Mouse (Mus musculus): Measurements from ENCODE around the gene Plekha7. TPM values are rescaled to one million over a fixed set of nuclear protein-coding genes. Genes with fewer than 3 reads are reported as not detected.

Gene Plekha7
- polyA plus RNA-seq, 1 experiment from 2014 or later = 27.7 TPM

DNA sequence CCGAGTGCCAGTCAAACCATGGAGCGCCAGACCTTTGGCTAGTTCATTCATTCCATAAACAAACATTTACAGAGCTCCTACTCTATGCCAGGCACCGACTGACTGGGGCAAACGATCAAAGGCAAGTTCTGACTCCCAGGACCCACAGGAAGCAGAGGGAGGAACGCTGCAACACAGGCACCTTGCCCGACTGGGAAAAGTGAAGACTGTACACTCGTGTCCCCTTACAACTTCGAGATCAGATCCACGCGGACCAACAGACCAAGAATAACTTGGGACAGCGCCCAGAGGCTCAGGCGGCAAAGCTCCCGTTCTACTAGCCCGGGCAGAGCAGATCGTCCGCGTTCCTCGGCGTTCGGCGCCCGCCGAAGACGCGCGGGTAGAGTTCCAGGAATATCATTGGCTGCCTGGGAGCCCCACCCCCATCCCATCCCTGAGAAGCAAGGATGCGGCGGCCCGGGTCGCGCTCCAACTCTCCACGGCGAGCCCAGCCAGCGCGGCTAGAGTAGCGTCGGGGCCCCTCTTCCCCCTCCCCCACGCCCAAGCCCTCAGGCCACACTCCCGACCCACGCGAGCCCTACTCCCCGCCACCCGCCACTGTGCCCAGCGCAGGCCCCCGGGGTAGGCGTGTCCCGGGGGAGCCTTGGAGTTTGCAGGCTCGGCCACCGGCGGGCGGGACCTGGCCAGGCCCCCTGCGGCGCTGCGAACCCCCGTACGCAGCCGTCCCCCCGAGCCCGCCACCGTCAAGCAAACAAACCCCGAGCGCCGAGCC lies 891 bp downstream of the Plekha7 start:
- Histone ChIP-seq H3K4me1 (peaks cover 46% of the 10 kb centered on the region), H3K36me3 (replicated peaks) (peaks cover 17% of the 10 kb centered on the region), H3K9me3 (no peaks in the 10 kb centered on the region), H3K4me3 (peak overlapping the region; percentile 74), H3K27ac (peak overlapping the region; percentile 96), H3K27me3 (ENCODE audit: poor library complexity, severe bottlenecking) (peaks cover 11% of the 10 kb centered on the region)
- peak; percentile 87 for DNase-seq (ENCODE audit: extremely low spot score, low spot score)
- WGBS = under 1% methylated on average over 63 of the region's 63 CpGs

- Histone ChIP-seq H3K27ac (peak overlapping the region; percentile 96), H3K4me1 (peaks cover 46% of the 10 kb centered on the region), H3K4me3 (peak overlapping the region; percentile 74), H3K27me3 (ENCODE audit: poor library complexity, severe bottlenecking) (peaks cover 11% of the 10 kb centered on the region), H3K36me3 (replicated peaks) (peaks cover 17% of the 10 kb centered on the region), H3K9me3 (no peaks in the 10 kb centered on the region)
- WGBS = 19% methylated on average over 5 of the region's 5 CpGs
- DNase-seq (ENCODE audit: extremely low spot score, low spot score) = no peak
Measured at GRCm38 (mm10) chr7:116306601-116307000, 1.6 kb downstream of the Plekha7 start.

DNA sequence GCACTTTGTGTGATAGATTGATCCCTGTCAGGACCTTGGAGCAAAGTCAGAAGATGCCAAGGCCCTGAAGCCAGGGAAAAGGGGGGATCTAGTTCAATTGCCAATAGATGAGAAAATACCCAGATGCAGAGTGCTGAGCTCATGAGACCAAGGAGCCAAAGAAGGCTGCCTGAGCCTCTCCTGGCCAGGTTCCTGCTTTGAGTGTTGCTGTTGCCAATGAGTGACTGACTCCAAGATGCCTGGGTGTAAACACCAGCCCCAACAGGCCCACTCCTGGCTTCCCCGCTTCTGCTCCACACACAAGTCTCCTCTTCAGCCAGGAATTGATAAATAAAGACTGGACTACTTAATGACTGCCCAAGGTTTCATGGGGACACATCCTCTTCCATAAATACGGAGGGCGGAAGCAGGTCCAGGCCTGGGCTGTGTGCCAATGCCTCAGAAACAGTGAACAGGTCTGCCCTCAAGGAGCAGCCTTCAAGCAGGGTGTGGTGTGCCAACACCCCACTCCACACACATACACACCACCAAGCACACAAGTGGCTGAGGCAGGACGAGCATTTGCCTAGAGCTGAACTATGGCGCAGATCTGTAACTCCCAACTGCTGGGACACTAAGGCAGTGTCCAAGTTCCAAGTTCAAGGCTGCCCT lies 6.4 kb downstream of the Plekha7 start:
- DNase-seq (ENCODE audit: extremely low spot score, low spot score) = no peak
- Histone ChIP-seq H3K27me3 (ENCODE audit: poor library complexity, severe bottlenecking) (peaks cover 11% of the 10 kb centered on the region), H3K36me3 (replicated peaks) (peaks cover 17% of the 10 kb centered on the region), H3K4me1 (peaks cover 27% of the 10 kb centered on the region), H3K4me3 (no peak overlapping the region), H3K9me3 (no peaks in the 10 kb centered on the region), H3K27ac (no peak overlapping the region)
- 97% methylated on average over 5 of the region's 5 CpGs for WGBS

- Histone ChIP-seq H3K4me1 (peaks cover 20% of the 10 kb centered on the region), H3K27ac (no peak overlapping the region), H3K36me3 (replicated peaks) (peaks cover 20% of the 10 kb centered on the region), H3K4me3 (no peak overlapping the region), H3K27me3 (ENCODE audit: poor library complexity, severe bottlenecking) (peaks cover 6% of the 10 kb centered on the region), H3K9me3 (no peaks in the 10 kb centered on the region)
- 90% methylated on average over 4 of the region's 4 CpGs for WGBS
- no peak for DNase-seq (ENCODE audit: extremely low spot score, low spot score)
Measured at GRCm38 (mm10) chr7:116301144-116301543, 7.0 kb downstream of the Plekha7 start.

DNA sequence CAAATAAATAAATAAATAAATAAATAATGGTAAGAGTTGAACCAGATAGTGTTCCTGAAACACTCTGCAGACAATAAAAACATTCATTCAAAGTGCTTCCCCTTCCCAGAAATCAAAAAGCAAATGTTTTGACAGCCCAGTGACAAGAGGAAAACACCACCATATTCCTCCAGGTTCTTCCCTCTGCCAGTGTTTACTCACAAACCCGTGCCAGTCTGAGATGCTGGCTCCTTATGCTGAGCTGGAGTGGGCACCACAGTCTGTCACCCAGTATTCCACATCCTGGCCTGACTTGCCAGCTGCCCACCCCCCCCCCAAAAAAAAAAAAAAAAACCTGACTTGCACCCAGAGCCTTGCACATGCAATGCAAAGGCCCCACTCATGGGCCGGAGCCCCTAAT lies 9.3 kb downstream of the Plekha7 start:
- WGBS = 93% methylated on average over 2 of the region's 2 CpGs

DNA sequence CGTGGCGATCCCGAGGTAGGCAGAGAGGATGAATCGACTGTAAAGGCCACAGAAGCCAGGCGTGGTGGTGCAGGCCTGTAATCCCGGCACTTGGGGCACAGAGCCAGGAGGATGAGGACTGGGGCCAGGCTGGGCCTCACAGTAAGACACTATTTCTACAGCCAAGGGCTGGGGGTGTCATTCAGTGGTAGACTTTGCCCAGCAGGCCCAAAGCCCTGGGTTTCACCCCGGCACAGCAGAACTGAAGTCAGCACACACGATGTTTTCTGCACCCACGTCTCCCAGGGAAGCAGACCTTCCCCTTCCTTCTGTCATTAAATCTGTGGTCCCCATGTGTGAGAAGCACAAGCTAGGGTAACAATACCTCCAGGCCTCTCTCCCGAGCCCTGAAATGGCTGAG lies 9.8 kb downstream of the Plekha7 start:
- H3K27me3 ChIP-seq (ENCODE audit: poor library complexity, severe bottlenecking) = no peaks in the 10 kb centered on the region
- peaks cover 30% of the 10 kb centered on the region for H3K4me1 ChIP-seq
- no peak for DNase-seq (ENCODE audit: extremely low spot score, low spot score)
- H3K27ac ChIP-seq = peak overlapping the region; percentile 35; the same call in 1 of the 2 replicates
- peaks cover 23% of the 10 kb centered on the region for H3K36me3 ChIP-seq (replicated peaks)
- H3K4me3 ChIP-seq = no peak overlapping the region
- 87% methylated on average over 10 of the region's 10 CpGs for WGBS
- H3K9me3 ChIP-seq = no peaks in the 10 kb centered on the region

More for the DNA sequence above, 9.3 kb downstream of the Plekha7 start:
- H3K4me1 ChIP-seq = peaks cover 30% of the 10 kb centered on the region
- H3K4me3 ChIP-seq = no peak overlapping the region
- H3K27me3 ChIP-seq (ENCODE audit: poor library complexity, severe bottlenecking) = no peaks in the 10 kb centered on the region
- peaks cover 26% of the 10 kb centered on the region for H3K36me3 ChIP-seq (replicated peaks)
- no peaks in the 10 kb centered on the region for H3K9me3 ChIP-seq
- H3K27ac ChIP-seq = no peak overlapping the region
- DNase-seq (ENCODE audit: extremely low spot score, low spot score) = no peak

- Histone ChIP-seq H3K9me3 (no peaks in the 10 kb centered on the region), H3K4me1 (peaks cover 48% of the 10 kb centered on the region), H3K27ac (peak overlapping the region; percentile 53), H3K4me3 (no peak overlapping the region), H3K36me3 (replicated peaks) (peaks cover 18% of the 10 kb centered on the region), H3K27me3 (ENCODE audit: poor library complexity, severe bottlenecking) (no peaks in the 10 kb centered on the region)
- 66% methylated on average over 3 of the region's 3 CpGs for WGBS
- no peak for DNase-seq (ENCODE audit: extremely low spot score, low spot score)
Measured at GRCm38 (mm10) chr7:116294961-116295360, 13.2 kb downstream of the Plekha7 start.

- 44% methylated on average over 5 of the region's 5 CpGs for WGBS
- Histone ChIP-seq H3K9me3 (no peaks in the 10 kb centered on the region), H3K4me3 (no peak overlapping the region), H3K36me3 (replicated peaks) (peaks cover 18% of the 10 kb centered on the region), H3K27ac (peak overlapping the region; percentile 60; the same call in 1 of the 2 replicates), H3K27me3 (ENCODE audit: poor library complexity, severe bottlenecking) (no peaks in the 10 kb centered on the region), H3K4me1 (peaks cover 60% of the 10 kb centered on the region)
- no peak for DNase-seq (ENCODE audit: extremely low spot score, low spot score)
Measured at GRCm38 (mm10) chr7:116292377-116292776, 15.8 kb downstream of the Plekha7 start.

- H3K27ac ChIP-seq = no peak overlapping the region
- H3K9me3 ChIP-seq = no peaks in the 10 kb centered on the region
- peaks cover 11% of the 10 kb centered on the region for H3K36me3 ChIP-seq (replicated peaks)
- 90% methylated on average over 1 of the region's 1 CpGs for WGBS
- H3K27me3 ChIP-seq (ENCODE audit: poor library complexity, severe bottlenecking) = no peaks in the 10 kb centered on the region
- DNase-seq (ENCODE audit: extremely low spot score, low spot score) = no peak
- H3K4me1 ChIP-seq = peaks cover 75% of the 10 kb centered on the region
- no peak overlapping the region for H3K4me3 ChIP-seq
Measured at GRCm38 (mm10) chr7:116290559-116290958, 17.6 kb downstream of the Plekha7 start.

GRCm38 (mm10) chr7:116288996-116289395 lies 19.2 kb downstream of the Plekha7 start:
- 87% methylated on average over 3 of the region's 3 CpGs for WGBS
- H3K36me3 ChIP-seq (replicated peaks) = no peaks in the 10 kb centered on the region
- no peak overlapping the region for H3K4me3 ChIP-seq
- no peak overlapping the region for H3K27ac ChIP-seq
- no peak for DNase-seq (ENCODE audit: extremely low spot score, low spot score)
- H3K4me1 ChIP-seq = peaks cover 75% of the 10 kb centered on the region
- H3K9me3 ChIP-seq = no peaks in the 10 kb centered on the region
- H3K27me3 ChIP-seq (ENCODE audit: poor library complexity, severe bottlenecking) = no peaks in the 10 kb centered on the region

DNA sequence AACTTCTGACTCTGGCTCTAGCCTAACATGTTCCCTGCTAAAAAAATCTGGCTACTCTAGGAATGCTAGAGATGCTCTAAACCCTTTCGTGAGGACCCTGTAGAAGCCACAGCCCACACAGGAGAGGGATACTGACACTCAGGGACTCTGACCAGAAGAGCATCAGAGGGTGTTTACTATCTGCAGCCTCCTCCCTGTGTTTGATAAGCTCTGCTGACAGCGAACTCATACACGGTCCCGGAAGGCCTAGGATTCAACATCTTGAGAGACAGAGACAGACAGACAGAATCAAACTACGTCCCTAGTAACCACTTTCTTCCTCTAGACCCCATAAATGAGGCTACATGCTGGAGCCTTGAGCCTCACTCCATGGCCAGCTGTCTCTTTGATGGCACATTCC lies 20.2 kb downstream of the Plekha7 start:
- no peaks in the 10 kb centered on the region for H3K9me3 ChIP-seq
- H3K4me3 ChIP-seq = no peak overlapping the region

DNA sequence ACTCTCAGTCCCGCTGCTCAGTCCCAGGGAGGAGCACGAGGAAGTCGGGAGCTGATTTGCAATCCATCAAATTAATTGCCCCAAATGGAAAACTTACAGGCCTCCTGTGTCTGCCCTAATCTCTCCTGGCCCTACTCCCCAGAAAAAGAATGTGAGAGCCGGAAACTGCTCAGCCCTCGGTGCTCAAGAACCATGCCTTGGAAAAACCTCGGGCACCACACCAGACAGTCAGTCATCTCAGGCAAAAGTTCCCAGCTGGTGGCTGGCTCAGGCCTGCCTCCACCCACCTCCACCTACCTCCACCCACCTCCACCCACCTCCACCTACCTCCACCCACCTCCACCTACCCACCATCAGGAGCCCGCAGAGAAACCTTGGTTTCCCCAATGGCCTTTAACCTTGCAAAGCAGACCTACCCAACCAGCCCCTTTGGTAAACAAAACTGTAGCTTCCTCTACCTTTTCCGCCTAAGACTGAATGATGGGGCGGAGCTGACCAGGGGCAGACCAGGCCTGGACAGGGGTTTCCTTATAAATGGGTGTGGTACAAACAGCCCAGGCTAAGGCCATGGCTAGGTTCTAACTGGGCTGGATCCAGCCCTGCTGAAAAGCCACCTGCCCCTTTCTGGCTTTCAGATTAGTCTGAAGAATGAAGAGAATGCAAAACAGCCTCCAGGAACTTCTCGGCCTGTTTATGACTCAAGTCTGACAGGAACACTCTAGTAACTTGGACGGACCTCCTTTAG lies 21.4 kb downstream of the Plekha7 start:
- no peaks in the 10 kb centered on the region for H3K27me3 ChIP-seq (ENCODE audit: poor library complexity, severe bottlenecking)
- no peaks in the 10 kb centered on the region for H3K9me3 ChIP-seq
- DNase-seq (ENCODE audit: extremely low spot score, low spot score) = no peak
- peak overlapping the region; percentile 70 for H3K27ac ChIP-seq
- peaks cover 81% of the 10 kb centered on the region for H3K4me1 ChIP-seq
- no peaks in the 10 kb centered on the region for H3K36me3 ChIP-seq (replicated peaks)
- WGBS = 67% methylated on average over 11 of the region's 11 CpGs
- H3K4me3 ChIP-seq = no peak overlapping the region

More for the DNA sequence above, 20.2 kb downstream of the Plekha7 start:
- H3K27me3 ChIP-seq (ENCODE audit: poor library complexity, severe bottlenecking) = no peaks in the 10 kb centered on the region
- H3K4me1 ChIP-seq = peaks cover 81% of the 10 kb centered on the region
- 88% methylated on average over 5 of the region's 5 CpGs for WGBS
- H3K36me3 ChIP-seq (replicated peaks) = no peaks in the 10 kb centered on the region
- H3K27ac ChIP-seq = peak overlapping the region; percentile 70; the same call in 1 of the 2 replicates
- no peak for DNase-seq (ENCODE audit: extremely low spot score, low spot score)

Measured in forebrain, embryonic 10.5 days (tissue).